Mouse (Mus musculus) embryo, embryonic 9.5 days (tissue): ENCODE results near the gene Thumpd2.

Experiments used
- DNase-seq: peaks from one replicate; pipeline ENCODE4 v3.0.0-alpha.2; 2017; ENCODE audit errors: extremely low spot score

Thumpd2 gene

DNA sequence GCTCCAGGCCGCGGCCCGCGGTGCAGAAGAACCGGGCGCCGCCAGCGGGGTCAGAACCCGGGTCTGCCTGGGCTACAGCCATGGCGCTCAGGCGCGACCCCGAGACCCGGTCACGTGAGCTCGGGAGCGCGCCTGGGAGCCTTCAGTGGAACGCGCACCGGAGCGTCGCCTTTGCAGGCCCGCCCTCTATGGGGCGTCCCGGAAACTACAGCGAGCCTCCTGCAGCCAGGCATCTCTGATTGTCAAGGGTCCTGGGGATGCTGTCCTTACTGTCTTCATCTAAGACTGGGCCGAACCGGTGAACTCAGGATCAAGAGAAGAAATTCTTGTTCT, at the start of gene Thumpd2:
Gene Thumpd2, minus strand, starts transcription at position 104 of the 333 bp plus-strand sequence.
- peak; percentile 90 for DNase-seq

DNA sequence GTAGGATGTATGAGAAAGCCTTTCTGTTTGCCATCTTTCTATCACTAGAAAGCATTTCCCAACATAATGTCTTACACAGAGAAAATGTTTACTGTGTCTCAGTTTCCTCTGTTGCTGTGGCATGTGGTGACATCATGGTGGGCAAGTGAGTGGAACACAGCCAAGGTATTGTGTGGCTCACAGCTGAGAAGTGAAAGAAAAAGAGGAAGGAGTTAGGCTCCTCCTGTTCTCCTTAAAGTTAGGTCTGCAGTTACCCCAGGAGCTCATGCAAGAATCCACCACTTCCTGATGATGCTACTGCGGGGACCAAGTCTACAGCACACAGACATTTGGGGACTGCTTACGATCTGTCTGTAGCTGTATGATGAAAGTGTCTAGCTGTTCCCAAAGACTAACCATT, 39.4 kb upstream of the Thumpd2 start:
- DNase-seq: no peak

DNA sequence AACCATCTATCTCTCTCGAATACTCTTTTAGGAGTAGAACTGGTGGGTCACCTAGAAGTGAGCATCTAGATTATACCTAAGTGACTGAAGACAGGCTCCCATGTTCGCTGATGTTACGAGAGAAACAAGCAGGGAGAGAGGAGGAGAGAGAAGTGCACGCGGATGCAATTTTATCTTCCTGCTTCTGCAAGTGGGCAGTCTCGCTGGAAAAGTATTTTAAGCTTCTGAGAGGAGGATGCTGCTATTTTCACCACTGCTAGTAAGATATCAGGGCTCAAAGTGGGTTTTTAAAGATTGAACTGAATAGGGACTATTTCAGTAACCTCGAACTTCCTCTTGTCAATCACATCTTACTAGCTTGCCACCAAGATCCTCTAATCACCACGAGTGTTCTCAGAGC, 38.0 kb upstream of the Thumpd2 start:
- no peak for DNase-seq

DNA sequence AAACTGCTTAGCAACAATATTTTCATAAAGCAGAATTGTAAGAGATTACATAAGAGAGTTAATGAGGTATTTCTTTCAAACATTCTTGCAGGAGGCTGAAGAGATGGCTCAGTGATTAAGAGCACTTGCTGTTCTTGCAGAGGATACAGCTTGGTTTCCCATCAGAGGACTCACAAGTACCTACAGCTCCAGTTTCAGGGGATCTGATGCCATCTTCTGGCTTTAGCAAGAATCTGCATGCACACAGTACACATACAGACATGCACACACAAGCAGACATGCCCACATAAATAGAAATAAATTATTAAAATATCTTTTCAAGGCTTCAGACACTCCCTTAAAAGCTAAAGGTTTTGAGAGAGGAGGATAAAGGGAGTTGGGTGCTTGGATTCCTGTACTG, 33.6 kb upstream of the Thumpd2 start:
- DNase-seq: no peak

DNA sequence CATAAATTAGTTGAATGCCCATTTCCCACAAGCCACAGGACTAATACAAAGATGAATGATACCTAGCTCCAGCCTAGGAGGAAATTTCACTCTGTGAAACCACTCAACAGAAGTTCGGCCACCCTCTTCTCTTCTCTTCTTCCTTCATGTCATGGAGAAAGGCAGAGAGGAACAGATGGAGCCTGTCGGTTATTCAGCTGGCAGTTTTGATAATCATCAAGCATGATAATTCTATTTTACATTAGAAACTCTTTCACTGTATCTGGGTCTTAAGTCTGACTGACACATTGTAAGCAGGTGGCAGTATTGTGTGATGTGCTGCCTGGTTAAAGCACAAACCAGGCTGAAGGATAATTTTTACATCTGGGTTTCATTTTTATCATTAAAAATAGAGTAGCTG, 31.6 kb upstream of the Thumpd2 start:
- DNase-seq: no peak

DNA sequence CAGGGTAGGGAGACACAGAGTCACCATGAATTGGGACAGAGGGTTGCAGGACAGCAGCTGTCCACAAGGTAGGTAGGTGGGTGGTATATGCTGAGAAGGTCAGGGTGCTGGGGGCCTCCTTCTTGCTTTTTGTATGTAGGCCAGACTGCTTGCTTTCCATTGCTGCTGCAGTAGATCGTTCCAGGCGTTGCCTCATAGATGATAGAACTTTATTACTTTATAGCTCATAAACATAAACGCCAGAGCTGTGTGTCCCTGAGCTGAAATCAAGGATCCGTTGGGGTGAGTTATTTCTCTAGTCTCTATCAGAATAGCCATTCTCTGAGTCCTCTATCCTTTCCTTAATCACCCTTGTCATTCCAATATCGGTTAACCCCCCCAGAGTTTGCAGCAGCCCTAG, 27.9 kb upstream of the Thumpd2 start:
- no peak for DNase-seq

DNA sequence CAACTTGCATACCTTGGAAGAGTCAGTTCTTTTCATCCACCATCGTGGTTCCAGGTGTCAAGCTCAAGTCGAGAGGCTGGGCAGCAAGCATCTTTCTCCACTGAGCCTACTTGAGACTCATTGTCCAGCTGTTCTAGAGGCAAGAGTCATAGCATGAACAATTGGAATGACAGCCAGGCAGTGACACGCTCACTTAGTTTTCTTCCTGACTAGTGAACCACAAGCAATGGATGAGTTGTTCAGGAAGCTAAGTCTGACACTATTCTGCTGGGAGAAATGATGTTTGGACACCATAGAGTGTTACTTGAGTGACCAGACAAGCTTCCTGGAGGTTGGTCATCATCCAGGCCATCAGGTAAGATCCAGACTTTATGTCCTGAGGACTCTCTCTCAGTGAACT, 24.0 kb upstream of the Thumpd2 start:
- DNase-seq: no peak

DNA sequence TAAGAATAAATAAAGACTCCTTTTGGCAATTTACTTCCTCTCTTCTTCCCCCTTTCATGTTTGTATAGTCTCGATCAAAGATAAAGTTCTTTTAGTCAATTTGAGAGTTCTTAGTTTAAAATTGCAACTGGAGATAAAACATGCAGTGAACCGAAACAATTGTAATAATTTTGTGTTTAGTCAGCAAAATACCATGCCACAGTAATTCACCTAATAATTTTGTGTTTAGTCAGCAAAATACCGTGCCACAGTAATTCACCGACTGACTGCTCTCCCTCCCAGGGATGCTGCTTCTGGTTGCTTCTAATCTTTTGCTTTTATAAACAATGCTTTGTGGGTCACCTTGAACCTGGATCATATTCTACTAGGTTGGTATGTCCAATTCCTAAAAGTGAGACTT, 22.9 kb upstream of the Thumpd2 start:
- DNase-seq: no peak

DNA sequence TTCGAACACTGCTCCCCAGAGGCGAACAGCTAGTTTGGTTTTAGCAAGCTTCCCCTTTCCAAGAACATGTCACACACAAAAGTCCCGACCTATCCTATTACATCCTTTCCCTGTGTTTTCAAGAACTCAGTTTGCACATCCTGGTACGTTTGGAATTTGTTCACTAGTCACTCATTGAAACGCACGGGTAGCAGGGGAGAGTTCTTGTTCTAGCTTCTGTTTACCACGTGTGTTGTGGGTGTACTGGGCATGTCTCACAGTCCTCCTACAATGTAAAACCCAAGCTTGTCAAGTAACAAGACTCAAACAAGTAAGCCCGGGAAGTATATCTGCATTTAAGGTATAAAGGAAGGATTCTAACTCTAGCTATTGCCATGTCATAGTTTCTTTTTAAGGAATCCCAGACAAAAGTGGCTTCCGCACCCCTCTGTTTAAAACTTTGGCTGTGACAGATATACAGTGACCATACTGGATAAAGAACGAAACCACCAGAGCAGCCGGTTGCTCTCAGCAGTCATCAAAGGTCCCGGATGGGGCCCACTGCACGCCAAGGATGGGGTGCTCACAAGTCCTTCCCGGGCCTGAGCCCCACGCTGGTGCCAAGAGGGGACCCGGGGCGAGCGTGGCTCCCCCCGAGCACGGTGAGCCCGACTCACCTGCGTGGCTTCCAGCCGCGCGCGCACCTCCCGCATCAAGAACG, 453 bp downstream of the Thumpd2 start:
- DNase-seq: peak; percentile 47

DNA sequence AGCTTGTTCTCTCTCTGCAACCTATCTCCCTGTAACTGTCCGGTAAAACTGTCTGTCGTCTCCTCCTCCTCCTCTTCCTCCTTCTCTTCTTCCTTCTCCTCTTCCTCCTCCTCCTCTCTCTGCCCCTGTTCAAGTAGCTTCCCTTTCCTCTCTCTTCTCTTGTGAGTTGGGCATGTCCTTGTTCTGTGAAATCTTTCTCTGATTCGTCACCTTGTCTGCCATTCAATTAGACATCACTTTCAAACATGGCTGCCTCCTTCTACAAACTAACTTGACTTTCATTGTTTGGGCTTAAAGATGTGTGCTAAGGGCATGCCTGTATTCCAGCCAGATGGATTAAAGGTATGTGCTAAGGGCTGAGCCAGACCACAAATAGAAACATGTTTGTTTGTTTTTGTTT, 1.5 kb downstream of the Thumpd2 start:
- no peak for DNase-seq

DNA sequence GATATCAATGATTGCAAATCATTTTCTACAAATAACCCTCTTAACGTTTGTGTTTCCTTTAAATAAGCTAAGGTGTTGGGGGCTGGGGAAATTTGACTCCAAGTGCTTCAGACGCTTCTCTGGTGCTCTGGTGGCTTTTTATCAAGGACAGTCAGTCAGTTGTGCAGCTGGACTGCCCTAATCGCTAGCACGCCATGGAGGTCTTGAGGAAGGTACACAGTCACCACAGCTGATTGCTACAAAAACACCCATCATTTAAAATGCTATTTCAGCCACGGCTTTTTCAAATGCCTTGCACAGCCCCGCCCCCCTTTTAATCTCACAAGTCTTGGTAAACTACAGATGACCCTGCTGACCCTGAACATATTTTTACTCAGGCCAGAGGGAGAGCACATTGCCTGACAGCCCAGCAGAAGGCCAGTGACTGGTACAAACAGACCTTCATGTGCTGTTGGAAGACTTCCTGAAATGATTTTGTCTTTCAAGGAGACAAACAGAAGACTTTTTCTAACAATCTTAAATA, 2.5 kb downstream of the Thumpd2 start:
- peak; percentile 26 for DNase-seq

DNA sequence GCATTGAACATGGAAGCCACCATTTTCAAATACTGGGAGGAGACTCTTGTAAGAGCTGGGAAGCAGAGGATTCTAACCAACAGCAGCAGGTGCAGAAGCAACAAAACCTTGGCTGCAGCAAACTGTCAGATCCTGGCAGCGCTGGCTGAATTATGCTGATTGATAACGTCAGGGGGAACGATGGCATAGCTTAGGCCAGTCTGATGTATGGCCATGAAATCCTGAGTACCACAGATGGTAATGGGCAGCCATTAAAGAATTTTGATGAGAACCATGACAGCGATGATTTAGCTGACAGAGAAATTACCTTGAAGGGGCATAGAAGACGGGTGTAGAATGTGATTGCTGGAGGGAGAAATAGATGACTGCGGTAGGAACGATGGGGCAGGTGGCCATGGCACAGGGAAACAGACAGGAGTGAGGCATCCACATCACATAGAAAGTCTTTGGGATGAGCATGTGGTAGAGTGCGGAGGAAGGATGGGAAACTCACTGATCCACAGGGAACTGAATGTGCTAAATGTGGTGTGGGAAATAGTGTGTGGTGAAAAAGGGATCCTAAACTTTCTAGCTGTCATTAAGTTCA, 8.0 kb downstream of the Thumpd2 start:
- DNase-seq: no peak

DNA sequence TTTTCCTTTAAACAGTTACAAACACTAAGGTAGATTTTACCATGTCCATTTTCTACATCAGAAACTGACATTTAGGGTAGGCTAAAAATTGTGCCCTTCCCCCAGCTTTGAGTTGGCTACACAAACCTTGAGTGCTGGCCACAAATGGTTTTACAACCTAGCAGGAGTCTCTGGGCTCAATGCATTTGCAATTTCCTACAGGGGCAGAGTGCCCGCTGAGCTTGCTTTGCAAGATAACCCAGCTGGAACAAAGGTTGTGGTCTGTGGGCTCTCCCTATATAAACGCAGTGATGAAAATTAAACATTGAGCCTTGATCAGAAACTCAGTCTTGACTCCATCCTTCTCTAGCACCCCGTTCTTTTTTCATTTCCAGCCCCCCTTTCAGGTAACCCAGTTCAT, 8.8 kb downstream of the Thumpd2 start:
- no peak for DNase-seq

DNA sequence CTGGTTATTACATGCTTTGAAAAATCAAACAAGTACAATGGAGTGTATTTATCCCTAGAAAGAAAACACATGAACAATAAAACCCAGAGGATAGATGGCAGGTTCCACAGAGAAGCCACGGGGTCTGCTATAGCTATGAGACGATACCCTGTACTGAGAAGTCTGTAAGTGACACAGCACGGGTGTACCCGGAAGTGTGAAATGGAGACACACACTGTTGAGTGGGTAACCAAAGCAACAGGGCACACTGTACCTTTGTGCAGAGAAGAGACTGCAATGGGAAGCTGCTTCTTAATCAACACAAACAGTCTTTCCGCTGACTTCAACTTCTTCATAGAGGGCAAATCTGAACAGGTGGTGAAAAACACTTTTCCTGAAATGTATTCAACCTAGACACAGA, 9.4 kb downstream of the Thumpd2 start:
- DNase-seq: no peak

DNA sequence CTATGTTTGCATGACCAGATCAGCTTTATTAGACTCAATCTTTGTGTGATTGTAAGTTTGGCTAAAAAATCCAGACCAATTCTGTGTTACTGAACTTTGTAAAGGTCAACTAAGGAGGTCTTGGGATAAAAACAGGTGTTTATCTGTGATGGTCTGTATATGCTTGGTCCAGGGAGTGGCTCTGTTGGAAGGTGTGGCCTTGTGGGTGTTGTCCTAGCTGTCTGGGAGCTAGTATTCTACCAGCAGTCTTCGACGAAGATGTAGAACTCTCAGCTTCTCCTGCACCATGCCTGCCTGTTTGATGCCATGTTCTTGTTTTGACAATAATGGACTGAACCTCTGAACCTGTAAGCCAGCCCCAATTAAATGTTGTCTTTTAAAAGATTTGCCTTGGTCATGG, 11.6 kb downstream of the Thumpd2 start:
- no peak for DNase-seq

DNA sequence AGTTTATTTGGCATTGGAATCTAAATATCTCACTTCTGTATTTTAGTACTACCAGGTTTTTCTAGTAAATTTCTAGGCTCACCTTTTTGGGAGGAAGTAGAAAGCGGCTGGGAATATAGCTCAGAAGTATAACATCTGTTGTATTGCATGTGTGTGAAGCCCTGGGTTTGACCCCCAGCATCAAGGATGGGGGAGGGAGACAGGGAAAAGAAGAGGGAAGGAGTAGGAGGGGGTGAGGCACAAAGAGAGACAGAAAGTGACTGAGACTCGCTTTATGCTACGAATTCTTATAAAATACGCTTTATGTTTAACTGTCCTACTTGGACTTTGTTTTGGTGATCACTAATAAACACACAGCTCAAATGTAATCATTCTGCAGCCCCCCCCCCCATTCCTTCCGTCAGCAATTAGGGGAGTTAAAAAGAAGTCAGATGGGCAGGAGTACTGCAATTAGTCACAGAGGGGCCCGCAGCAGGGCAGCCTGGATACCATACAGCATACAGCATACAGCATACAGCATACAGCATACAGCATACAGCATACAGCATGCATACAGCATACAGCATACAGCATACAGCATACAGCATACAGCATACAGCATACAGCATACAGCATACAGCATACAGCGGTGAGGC, 16.8 kb downstream of the Thumpd2 start:
- DNase-seq: no peak

DNA sequence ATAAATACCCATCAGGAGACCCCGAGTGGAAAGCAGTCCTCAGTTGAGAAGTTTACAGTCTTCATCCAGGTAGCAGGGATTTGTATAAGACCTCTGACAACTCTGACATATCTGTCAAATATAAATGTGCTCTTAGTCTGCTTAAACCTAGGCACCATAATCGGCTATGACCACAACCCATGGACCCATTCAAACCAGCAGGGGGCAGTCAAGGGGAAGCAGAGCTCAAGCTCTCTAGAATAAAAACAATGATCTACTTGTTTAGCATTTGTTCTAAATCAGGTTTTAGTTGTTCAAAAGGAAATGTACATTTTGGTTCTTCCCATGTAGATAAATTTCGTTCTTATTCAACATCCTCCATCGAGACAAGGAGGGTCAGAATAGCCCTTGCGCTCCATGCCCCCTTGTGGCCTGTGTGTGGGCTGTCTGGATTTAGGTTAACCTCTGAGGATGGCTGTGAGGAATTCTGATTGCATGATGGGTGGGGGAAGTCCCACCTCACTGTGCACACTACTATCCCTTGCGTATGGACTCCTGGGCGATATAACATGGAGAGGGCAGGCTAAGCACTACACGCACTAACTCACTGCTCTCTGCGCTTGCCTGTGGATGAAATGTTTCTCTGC, 19.2 kb downstream of the Thumpd2 start:
- DNase-seq: no peak

DNA sequence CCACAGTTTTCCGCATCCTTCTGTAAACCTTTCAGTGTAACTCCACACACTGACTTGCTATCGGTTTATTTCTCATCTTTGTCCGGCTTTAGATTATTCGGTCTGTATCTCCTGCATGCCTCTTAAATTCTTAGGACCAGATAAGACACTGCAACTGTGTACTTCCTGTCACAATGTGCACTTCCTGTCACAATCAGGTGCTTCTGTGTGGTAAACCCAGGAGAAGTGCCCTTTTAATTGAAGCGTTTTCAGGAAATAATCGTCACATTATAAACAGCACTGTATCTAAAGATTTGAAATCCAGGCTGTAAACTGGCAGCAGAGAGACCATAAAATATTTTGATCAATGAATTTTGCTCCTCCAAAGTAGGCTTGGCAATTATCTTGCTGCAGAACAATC, 19.8 kb downstream of the Thumpd2 start:
- DNase-seq: no peak

DNA sequence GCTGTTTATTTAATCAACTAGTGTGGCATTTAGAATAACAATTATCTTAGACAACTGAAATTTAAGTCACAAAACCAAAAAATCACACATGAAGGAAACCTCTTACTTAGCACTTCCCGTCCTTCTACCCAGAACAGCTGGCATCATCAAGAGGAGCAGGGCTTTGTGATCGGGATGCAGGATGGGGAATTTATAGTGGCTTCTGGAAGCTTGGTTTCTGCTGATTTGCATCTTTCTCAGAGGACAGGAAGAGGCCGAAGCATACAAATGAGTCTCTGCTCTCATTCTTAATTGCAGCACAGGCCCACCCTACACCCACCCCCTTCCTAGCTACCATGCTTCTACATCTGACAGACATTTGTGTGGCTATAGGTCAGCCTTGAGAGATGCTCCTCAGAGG, 20.5 kb downstream of the Thumpd2 start:
- no peak for DNase-seq

DNA sequence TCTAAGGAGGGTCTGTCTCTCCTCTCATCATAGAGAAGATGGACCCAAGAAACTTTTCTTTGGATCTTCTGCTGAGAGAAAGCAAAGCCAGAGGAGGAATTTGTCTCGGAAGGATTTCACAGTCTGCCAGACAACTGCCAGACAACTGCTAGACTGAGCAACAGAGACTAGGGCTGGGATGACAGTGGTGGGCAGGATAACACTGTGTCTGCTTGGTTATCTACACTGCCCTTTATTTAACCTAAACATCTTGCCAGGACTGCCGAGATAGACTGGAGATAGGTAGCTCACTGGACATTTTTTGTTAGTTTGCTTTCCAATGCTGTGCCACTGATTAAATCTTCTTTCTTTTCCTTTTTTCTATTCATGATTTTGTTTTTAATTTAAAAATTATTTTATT, 23.2 kb downstream of the Thumpd2 start:
- no peak for DNase-seq

DNA sequence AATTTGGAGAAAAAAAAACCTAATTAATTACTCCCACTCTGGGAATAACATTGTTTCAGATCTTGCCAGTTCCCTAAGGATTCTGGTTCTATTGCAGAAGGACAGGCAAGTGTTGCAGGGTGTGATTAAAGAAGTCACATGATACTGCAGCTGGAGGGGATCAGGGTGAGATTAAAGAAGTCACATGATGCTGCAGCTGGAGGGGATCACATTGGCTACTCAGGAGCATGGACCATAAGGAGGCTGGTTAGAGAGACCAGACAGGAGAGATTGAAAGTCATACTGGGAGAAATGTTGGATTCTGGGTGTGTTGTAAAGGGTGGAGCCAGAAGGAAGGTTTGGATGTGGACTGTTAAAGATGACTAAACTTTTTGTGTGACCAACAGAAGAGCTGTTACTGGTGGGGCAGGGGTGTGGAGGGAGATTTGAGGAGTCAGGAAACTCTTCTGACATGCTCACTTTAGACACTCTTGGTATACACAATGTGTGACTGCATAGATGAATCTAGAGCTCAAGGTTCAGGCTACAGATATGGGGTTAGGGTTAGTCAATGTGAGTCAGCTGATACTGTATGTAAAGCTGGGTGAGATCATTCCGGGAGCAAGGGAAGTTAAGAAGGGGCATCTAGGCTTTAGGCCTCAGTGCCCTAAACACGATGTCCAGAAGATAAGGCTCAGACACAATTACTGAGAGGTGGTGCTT, 26.0 kb downstream of the Thumpd2 start:
- DNase-seq: no peak

DNA sequence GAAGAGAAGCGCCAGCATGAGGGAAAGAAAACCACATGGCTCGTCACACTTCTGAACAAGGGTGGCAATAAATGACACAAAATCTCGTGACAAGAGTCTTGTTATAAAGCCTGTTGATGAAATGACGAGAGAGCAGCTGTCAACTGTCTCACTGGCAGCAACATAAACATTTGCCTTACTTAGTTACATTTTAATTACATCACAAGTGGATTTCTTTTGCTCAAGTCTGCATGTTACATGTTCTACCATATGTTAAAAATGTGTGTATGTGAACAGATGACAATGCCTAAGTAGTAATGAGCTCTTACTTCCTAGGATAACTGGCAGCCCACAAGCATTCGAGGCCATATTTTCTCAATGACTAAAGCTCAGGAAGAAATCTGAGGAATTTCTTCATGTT, 29.5 kb downstream of the Thumpd2 start:
- DNase-seq: no peak
